Mouse (Mus musculus) myocyte (in vitro differentiated cells): ENCODE data around the gene Gm21973. TPM values are rescaled to one million over a fixed set of nuclear protein-coding genes. Genes with fewer than 3 reads are reported as not detected.

Source experiments
- H3K27me3 ChIP-seq: one replicate; pipeline ENCODE4 v1.6.1; 2011; ENCODE audit not compliant: control insufficient read depth, insufficient read depth, insufficient read length
- H3K36me3 ChIP-seq: one replicate; pipeline ENCODE4 v1.6.1; 2011; ENCODE audit not compliant: control insufficient read depth, insufficient read depth
- H3K4me2 ChIP-seq: one replicate; pipeline ENCODE4 v1.6.1; 2011; ENCODE audit warnings: low read depth, control low read depth
- H3K4me3 ChIP-seq: one replicate; pipeline ENCODE4 v1.5.1; 2011; ENCODE audit warnings: mild to moderate bottlenecking, control low read depth, moderate library complexity
- H3K79me2 ChIP-seq: one replicate; pipeline ENCODE4 v1.6.1; 2011; ENCODE audit not compliant: control insufficient read depth, insufficient read depth
- H3ac ChIP-seq: one replicate; pipeline ENCODE4 v1.6.1; 2011; ENCODE audit not compliant: control insufficient read depth, insufficient read length
- CEBPB ChIP-seq: IDR thresholded peaks from 2 replicates; pipeline ENCODE4 v1.6.1; 2011; ENCODE audit warnings: mild to moderate bottlenecking, moderate library complexity; ENCODE audit not compliant: poor library complexity, insufficient read depth, severe bottlenecking
- E2F4 ChIP-seq: IDR thresholded peaks from one replicate; pipeline ENCODE4 v1.6.1; 2011; ENCODE audit warnings: mild to moderate bottlenecking, control low read depth, moderate library complexity; ENCODE audit not compliant: insufficient read depth
- MAX ChIP-seq: IDR thresholded peaks from one replicate; pipeline ENCODE4 v1.6.1; 2011; ENCODE audit warnings: low read depth, mild to moderate bottlenecking, control low read depth
- MYOD1 ChIP-seq, 3 experiments: IDR thresholded peaks; one replicate each; pipeline ENCODE4 v1.6.1; 2011; ENCODE audit warnings: control low read depth in 2 of 3, low read depth in 2 of 3, mild to moderate bottlenecking in 2 of 3, moderate library complexity in 1 of 3; ENCODE audit not compliant: insufficient read length in 2 of 3, control insufficient read depth in 1 of 3
- MYOG ChIP-seq, 3 experiments: IDR thresholded peaks; one replicate each; pipeline ENCODE4 v1.6.1; 2011; ENCODE audit warnings: control low read depth in 2 of 3, low read depth in 2 of 3, mild to moderate bottlenecking in 2 of 3; ENCODE audit not compliant: insufficient read length in 2 of 3, control insufficient read depth in 1 of 3, insufficient read depth in 1 of 3
- POLR2A ChIP-seq: IDR thresholded peaks from one replicate; pipeline ENCODE4 v1.6.1; 2011; ENCODE audit warnings: low read depth, mild to moderate bottlenecking, control low read depth, moderate library complexity; ENCODE audit not compliant: insufficient read length
- POLR2AphosphoS2 ChIP-seq: IDR thresholded peaks from one replicate; pipeline ENCODE4 v1.6.1; 2011; ENCODE audit warnings: low read depth, control low read depth; ENCODE audit not compliant: insufficient read length
- REST ChIP-seq: IDR thresholded peaks from one replicate; pipeline ENCODE4 v1.6.1; 2011; ENCODE audit warnings: mild to moderate bottlenecking, control low read depth, moderate library complexity; ENCODE audit not compliant: insufficient read depth, insufficient read length
- SRF ChIP-seq: IDR thresholded peaks from one replicate; pipeline ENCODE4 v1.6.1; 2011; ENCODE audit warnings: low read depth; ENCODE audit not compliant: control insufficient read depth, insufficient read length
- TCF12 ChIP-seq: IDR thresholded peaks from one replicate; pipeline ENCODE4 v1.6.1; 2011; ENCODE audit warnings: mild to moderate bottlenecking, control low read depth; ENCODE audit not compliant: poor library complexity, insufficient read depth, severe bottlenecking
- TCF3 ChIP-seq: IDR thresholded peaks from one replicate; pipeline ENCODE4 v1.6.1; 2011; ENCODE audit warnings: low read depth, control low read depth; ENCODE audit not compliant: insufficient read length
- USF1 ChIP-seq: IDR thresholded peaks from one replicate; pipeline ENCODE4 v1.6.1; 2011; ENCODE audit warnings: low read depth, mild to moderate bottlenecking, control low read depth, moderate library complexity
- polyA plus RNA-seq: library from polyadenylated mRNA; unstranded; fragments of >200 nt; fragmentation: generic; extraction: Trizol; gene quantifications from one replicate; pipeline ENCODE4 v1.2.1, GENCODE M21; 2012; ENCODE audit warnings: missing spikeins

Gm21973 gene
- not detected for polyA plus RNA-seq

DNA sequence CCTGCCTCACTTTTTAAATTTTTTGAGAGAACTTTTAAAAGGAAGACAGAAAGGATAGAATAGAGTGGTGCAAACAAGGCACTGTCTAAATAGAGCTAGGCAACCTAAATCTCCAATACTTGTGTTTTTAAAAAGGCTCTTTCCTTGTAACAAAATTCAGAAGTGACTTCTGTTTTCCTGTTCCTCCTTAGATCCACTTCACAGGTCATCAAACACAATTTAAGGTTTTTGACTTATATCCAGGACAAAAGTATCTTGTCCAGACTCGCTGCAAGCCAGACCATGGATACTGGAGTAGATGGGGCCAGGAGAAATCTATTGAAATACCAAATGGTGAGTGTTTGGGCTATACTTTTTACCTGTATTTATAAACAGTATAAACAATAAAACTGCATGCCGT lies at the start of gene Gm21973:
Gene Gm21973, plus strand, starts transcription at position 301 of the 400 bp plus-strand sequence.
- Histone ChIP-seq H3ac (no peak within 1 kb of the TSS), H3K79me2 (no peaks in the 10 kb centered on the region), H3K27me3 (no peaks in the 10 kb centered on the region), H3K4me2 (no peak within 1 kb of the TSS), H3K4me3 (no peak within 1 kb of the TSS), H3K36me3 (no peaks in the 10 kb centered on the region)
- TF ChIP-seq MAX = no peak
- TF ChIP-seq POLR2A = no peak
- no peak for TF ChIP-seq CEBPB
- TF ChIP-seq TCF3 = no peak
- TF ChIP-seq POLR2AphosphoS2 = no peak
- no peak for TF ChIP-seq SRF
- TF ChIP-seq TCF12 = no peak
- no peak for TF ChIP-seq MYOD1 (IDR thresholded peaks at IDR 0.05; ENCODE audit: control insufficient read depth in 1 of 3, insufficient read length in 2 of 3, low read depth in 2 of 3)
- TF ChIP-seq REST = no peak
- no peak for TF ChIP-seq USF1
- TF ChIP-seq MYOG (IDR thresholded peaks at IDR 0.05; ENCODE audit: control insufficient read depth in 1 of 3, insufficient read depth in 1 of 3, insufficient read length in 2 of 3, low read depth in 2 of 3) = no peak
- TF ChIP-seq E2F4 = no peak

DNA sequence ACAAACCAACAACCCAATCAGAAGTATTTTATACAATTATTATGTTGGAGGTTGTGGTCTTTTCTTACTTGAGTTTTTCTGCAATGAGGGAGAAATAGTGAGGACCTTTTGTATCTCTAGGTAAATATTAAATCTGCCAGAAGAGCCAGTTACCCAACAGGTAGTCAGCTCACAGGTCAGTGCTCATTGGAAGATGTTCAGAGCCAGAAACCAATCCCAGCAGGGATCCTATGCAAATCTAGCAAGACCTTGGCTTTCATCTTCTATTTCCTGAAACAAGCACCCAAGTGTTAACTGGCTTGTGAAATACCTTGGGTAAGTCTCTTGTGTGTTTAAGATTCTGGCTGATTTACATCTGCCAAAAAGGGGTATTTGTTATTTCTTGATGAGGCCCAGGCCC lies 48.8 kb upstream of the Gm21973 start:
- Histone ChIP-seq H3K4me2 (no peak overlapping the region), H3K79me2 (no peaks in the 10 kb centered on the region), H3K36me3 (no peaks in the 10 kb centered on the region), H3K4me3 (no peak overlapping the region), H3K27me3 (no peaks in the 10 kb centered on the region), H3ac (no peak overlapping the region)
- TF ChIP-seq MAX (no peak), SRF (no peak), POLR2A (no peak), TCF12 (no peak), REST (no peak)

DNA sequence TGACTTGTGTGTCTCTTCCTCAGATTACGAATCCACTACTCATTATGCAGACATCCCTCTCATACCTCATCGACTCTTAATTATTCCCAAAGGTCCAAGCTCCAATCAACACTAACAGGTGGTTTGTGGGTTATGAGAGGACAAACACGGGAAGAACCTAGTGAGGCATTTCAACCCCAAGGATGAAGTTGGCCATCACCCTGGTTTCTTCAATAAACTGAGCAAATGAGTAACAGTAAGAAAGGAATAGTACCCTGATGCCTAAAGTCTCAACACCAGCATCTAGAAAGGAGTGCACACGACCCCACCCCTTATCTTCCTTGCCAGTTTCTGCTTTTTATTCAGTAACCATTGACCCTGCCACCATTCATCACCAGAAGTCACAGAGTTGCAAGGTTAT lies 47.7 kb upstream of the Gm21973 start:
- Histone ChIP-seq H3K4me2 (no peak overlapping the region), H3K36me3 (no peaks in the 10 kb centered on the region), H3K79me2 (no peaks in the 10 kb centered on the region), H3ac (no peak overlapping the region), H3K27me3 (no peaks in the 10 kb centered on the region), H3K4me3 (no peak overlapping the region)
- TF ChIP-seq MYOG (IDR thresholded peaks at IDR 0.05; ENCODE audit: control insufficient read depth in 1 of 3, insufficient read depth in 1 of 3, insufficient read length in 2 of 3, low read depth in 2 of 3) (no peak), SRF (no peak), TCF12 (no peak), REST (no peak), USF1 (no peak), MYOD1 (IDR thresholded peaks at IDR 0.05; ENCODE audit: control insufficient read depth in 1 of 3, insufficient read length in 2 of 3, low read depth in 2 of 3) (no peak), TCF3 (no peak), POLR2A (no peak), POLR2AphosphoS2 (no peak), E2F4 (no peak), CEBPB (no peak), MAX (no peak)

DNA sequence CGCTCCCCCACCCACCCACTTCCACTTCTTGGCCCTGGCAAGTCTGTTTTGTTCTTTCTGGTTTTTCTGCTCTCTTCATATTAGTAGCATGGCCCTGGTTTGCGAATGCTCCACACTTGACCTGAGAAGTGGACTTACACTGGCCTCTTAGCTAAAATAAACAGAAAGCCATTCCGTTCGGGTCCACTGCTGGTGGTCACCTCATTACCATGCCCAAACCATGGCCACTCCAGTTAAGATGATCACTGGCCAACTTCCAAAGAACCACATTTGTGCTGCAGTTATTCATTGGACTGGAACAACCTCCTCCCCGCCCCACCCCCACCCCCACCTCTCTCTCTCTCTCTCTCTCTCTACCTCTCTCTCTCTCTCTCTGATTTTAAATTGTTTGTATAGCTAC lies 43.6 kb upstream of the Gm21973 start:
- Histone ChIP-seq H3ac (no peak overlapping the region), H3K79me2 (no peaks in the 10 kb centered on the region), H3K4me3 (no peak overlapping the region), H3K36me3 (no peaks in the 10 kb centered on the region), H3K27me3 (no peaks in the 10 kb centered on the region), H3K4me2 (no peak overlapping the region)
- TF ChIP-seq MAX (no peak), MYOD1 (IDR thresholded peaks at IDR 0.05; ENCODE audit: control insufficient read depth in 1 of 3, insufficient read length in 2 of 3, low read depth in 2 of 3) (no peak), SRF (no peak)

DNA sequence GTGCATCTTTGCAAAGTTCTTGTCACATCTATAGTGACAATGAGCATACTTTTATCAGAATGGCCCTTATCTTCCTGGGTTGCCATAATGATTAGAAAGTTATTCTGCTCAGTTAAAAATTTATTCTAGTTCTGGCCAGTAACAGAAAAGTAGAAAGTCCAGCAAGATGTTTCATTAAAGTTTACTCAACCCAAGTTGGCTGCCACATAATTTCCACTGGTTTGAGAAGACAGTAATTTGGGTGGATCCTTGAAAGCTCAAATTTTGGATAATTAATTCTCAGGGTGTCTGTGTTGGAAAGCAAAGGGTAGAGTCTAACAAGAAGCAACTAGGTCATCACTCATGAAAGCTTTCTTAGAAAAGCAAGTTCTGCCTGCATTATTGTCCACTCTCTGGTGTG lies 41.5 kb upstream of the Gm21973 start:
- Histone ChIP-seq H3ac (no peak overlapping the region), H3K4me2 (no peak overlapping the region), H3K36me3 (no peaks in the 10 kb centered on the region), H3K4me3 (no peak overlapping the region), H3K79me2 (no peaks in the 10 kb centered on the region), H3K27me3 (no peaks in the 10 kb centered on the region)
- TF ChIP-seq POLR2AphosphoS2 (no peak), MYOG (IDR thresholded peaks at IDR 0.05; ENCODE audit: control insufficient read depth in 1 of 3, insufficient read depth in 1 of 3, insufficient read length in 2 of 3, low read depth in 2 of 3) (no peak), MAX (no peak), MYOD1 (IDR thresholded peaks at IDR 0.05; ENCODE audit: control insufficient read depth in 1 of 3, insufficient read length in 2 of 3, low read depth in 2 of 3) (no peak), TCF3 (no peak), USF1 (no peak), SRF (no peak), REST (no peak), TCF12 (no peak), POLR2A (no peak), CEBPB (no peak), E2F4 (no peak)
